Mouse (Mus musculus) spleen, postnatal 4 days (tissue): Measurements from ENCODE around the gene Pold1.

Experiments
- DNase-seq, 2 experiments: peaks; one replicate each; pipeline ENCODE4 v3.0.0; 2022; ENCODE audit warnings: low spot score in 2 of 2

Pold1 gene

DNA sequence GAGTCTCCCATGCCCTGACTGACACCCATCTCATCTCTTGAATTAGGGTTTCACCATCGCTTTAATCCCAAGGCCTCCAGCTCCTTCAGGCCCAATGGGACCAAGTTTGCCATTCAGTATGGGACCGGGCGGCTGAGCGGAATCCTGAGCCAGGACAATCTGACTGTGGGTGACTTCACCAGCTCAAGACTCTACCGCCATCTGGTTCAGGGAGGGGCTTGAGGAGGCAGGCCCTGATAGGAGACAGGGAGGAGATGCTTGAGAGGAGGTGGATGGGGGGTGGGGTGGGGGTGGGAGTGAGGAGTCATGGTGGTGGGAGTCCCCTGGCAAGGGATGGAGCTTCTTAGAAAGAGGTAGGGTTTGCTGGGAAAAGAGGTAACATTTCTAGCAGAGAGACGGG is 33.0 kb upstream of the Pold1 start:
- DNase-seq: no peak

DNA sequence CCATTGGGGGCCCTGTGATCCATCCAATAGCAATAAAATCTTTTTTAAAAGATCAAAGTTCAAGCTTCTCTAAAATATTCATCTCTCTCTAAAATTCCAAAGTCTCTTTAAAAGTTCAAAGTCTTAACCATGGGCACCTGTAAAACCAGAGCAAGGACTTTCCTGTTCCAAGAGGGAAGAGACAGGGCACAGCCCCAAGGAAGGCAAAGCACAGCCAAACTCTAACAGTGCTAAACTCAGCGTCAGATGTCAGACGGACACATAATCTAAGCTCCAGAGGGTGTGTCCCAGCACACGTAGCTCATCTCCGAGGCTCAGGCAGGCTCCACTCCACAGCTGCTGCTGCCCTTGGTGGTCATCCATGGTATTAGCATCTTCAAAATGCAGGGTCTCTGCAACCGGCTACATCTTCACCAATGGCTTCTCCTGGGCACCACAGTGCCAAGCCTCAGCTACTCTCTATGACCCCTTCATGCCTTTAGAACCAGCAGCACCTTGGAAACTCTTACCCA is 27.7 kb upstream of the Pold1 start:
- no peak for DNase-seq

DNA sequence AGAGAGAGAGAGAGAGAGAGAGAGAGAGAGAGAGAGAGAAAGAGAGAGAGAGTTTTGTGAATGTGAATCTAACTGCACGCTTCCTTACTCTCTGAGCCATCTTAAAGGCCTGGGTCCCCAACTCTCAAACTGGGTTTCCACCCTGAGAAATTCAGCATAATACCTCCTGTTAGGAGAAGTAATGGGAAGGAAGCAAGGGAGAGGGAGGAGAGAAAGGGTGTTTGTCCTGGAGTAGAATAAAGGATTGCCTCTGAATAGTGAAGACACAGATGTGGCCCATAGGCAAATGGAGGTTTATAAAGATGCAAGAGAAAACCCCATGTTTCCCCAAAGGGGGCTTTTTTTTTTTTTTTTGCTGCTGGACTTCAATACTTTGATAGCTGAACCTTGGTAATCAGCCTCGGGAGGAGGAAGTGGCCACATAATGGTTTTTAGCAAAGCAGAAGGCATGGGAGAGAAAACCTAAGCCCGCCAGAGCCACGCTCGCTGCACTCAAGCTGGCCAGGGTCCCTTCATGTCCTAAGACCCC is 24.4 kb upstream of the Pold1 start:
- no peak for DNase-seq

DNA sequence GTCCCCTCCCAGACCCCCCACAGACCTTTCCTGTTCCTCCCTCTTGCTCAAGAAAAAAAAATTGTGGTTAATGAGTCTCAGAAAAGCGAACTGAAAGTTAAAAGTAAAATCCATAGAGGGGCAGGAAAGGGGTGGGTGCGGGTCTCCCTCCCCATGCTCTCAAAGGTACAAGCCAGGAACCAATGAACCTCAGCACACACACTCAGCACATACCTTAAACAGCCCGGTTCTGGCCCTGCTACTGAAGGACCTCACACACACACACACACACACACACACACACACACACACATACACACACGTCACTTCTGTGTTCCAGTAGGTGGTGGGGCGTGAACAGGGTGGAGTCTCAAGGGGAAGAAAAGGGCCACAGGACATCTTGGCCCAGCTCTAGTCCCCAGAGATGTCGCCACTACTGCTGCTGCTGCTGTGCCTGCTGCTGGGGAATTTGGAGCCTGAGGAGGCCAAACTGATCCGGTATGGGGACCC is 23.6 kb upstream of the Pold1 start, which contains the start of gene Napsa:
Gene Napsa, plus strand, starts transcription at position 168 of the 489 bp plus-strand sequence.
- DNase-seq: peak; percentile 70 to 77

DNA sequence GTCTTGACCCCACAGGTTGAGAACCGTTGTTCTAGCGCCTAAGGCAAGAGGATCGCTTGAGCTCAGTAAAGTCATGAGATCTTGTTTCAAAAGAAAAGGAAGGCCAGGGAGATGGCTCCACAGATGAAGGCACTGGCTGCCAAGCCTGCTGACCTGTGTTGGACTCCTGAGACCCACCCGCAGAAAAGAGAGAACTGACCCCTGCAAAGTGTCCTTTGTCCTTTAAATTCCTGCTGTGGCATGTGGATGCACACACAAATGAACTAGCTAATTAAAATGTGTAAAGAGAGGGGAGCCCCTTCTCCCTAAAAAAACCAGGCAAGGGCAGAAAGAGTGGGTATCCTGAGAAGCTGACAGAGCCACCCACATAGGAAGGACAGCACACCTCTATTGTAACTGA is 23.2 kb upstream of the Pold1 start:
- no peak for DNase-seq

DNA sequence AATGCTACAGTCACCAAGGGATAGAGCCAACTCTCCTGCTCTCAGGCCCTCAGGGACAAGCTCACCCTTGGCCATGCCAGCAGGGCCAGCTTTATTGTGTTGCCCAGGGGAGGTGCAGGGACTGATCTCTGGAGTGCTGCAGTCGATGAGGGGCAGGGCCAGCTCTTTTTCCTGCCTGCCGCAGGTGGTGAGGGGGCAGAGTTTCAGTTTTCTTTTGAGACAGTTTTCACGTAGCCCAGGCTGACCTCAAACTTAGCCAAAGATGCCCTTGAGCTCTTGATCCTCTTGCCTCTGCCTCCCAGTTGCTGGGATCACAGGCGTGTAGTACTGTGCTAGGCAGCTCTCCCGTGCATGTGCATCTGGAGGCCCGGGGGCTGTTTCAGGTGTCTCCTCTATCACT is 22.3 kb upstream of the Pold1 start:
- DNase-seq: no peak

DNA sequence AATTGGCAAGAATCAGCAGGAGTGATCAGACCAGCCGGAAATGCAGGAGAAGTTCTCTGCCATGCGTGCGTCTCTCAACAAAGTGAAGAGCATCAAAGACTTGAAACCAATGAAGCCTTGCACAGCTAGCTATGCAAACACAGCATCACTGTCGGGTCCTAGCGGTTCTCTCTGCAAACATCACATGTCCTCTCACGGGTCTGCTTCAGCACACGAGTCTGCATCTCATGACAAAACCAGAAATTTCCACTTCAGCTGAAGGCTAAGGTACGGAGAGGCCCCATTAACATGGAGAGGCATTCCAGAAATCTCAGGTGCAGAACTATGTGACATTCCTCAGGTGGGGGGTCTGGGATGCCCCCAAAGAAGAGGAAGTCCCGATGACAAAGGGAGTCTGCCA is 20.2 kb upstream of the Pold1 start:
- DNase-seq: no peak

- no peak for DNase-seq
Observed at GRCm38 (mm10) chr7:44565414-44565813, 16.8 kb upstream of the Pold1 start.

DNA sequence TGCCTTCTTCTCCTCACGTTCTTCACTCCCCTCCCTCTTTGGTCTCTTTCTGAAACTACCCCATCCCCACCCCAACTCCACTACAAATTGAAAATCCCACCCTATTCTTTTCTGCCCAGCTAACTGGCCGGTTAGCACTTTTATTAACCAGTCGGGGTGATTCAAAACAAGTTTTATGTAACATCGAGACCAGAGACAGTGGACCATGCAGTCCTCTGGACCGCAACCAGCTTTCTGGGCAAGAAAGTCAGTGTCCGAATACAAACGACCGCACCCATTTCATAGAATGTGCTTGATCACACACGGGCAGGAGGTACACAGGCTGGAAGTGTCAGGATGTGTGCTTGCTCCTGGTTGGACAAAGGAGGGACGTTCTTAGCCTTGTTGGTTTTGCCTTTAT is 15.8 kb upstream of the Pold1 start:
- no peak for DNase-seq

DNA sequence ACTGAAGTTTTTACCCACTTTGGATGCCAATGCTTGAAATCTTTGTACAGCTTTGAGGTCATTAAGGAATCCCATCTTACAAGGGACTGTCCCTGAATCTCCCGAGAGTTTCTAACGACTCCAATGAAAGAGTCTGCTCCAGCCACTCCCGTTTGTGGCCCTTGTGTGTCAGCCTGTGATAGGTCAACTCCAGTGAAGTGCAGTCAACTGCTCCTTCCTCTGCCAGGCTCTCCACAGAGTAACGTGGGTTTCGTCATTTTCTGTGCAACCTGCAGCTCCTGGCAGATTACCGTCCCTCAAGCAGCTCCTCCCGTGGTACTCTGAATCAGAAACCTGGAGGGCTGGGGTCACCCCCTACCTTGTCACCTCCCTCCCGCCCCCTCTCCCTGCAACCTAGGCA is 14.6 kb upstream of the Pold1 start:
- DNase-seq: no peak

- DNase-seq: peak; percentile 80 to 89
Observed at GRCm38 (mm10) chr7:44560435-44561400, 12.1 kb upstream of the Pold1 start.

DNA sequence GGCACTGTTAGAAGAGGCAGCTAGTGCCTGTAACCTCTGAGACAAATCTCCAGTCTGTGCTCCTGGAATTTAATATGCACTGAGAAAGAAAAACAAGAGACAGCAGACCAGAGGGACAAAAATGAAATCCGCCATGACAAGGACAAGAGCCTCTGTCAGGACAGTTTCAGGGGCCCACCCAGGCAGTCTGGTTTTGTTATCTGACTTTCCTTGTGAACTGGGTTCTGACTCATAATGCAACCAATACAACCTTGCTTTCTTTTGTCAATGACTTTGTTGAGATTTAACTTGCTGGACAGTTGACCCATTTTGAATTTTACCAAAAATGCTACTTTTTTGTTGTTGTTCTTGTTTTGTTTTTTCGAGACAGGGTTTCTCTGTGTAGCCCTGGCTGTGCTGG is 9.0 kb upstream of the Pold1 start:
- no peak for DNase-seq

DNA sequence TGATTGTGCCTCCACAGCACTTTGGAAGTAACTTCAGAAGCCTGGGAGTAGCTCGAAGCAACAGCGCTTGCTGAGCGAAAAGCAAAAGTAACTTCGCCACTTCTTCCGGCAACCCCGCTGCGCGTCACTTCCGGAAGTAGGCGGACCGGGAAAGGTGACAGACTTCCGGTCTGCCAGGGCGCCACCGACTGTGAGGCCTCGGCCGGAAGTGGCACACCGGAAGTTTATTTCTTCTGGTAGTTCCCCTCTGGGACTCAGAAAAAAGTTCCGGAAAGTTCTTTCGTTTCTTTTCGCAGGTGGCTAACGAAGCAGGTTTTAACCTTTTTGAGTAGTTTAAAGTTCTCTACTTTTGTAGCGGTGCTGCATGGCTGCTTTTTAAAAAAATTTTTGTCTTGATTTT is 5.2 kb upstream of the Pold1 start, which contains the start of gene Nr1h2:
Gene Nr1h2, minus strand, starts transcription at position 126 of the 400 bp plus-strand sequence.
- DNase-seq: peak; percentile 95 to 97

GRCm38 (mm10) chr7:44553196-44553764 is 4.6 kb upstream of the Pold1 start:
- peak; percentile 91 to 96 for DNase-seq

GRCm38 (mm10) chr7:44552141-44552908 is 3.7 kb upstream of the Pold1 start:
- DNase-seq: peak in 1 of 2 experiments; percentile 65

DNA sequence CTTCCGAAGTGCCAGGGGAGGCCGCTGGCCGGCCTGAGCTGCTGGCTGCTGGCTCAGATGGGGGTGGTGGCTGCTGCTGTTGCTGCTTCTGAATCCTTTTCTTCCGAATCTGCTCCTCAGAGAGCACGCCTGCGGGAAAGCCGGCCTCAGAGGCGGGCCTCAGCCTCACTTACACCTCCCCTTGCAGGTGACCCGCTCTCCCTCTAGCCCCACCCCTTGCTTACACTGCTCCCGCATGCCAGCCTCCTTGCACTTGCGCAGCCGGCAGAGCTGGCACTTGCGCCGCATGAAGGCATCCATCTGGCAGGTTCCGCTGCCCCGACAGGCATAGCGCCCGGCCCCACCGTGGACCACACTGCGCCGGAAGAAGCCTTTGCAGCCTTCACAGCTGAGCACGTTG is 3.1 kb upstream of the Pold1 start:
- DNase-seq: peak in 1 of 2 experiments; percentile 68

GRCm38 (mm10) chr7:44551301-44551700 is 2.7 kb upstream of the Pold1 start:
- no peak for DNase-seq

DNA sequence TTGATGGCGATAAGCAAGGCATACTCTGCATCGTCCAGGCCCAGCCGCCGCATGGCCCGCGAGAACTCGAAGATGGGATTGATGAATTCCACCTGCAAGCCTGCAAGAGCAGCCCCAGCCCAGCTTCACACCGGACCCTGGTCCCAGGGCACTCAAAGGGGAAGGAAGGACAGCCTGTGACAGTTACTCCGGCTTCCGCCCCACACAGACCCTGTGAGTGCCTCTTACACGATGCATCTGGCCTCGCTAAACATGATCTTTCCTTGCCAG is 1.7 kb upstream of the Pold1 start:
- no peak for DNase-seq

DNA sequence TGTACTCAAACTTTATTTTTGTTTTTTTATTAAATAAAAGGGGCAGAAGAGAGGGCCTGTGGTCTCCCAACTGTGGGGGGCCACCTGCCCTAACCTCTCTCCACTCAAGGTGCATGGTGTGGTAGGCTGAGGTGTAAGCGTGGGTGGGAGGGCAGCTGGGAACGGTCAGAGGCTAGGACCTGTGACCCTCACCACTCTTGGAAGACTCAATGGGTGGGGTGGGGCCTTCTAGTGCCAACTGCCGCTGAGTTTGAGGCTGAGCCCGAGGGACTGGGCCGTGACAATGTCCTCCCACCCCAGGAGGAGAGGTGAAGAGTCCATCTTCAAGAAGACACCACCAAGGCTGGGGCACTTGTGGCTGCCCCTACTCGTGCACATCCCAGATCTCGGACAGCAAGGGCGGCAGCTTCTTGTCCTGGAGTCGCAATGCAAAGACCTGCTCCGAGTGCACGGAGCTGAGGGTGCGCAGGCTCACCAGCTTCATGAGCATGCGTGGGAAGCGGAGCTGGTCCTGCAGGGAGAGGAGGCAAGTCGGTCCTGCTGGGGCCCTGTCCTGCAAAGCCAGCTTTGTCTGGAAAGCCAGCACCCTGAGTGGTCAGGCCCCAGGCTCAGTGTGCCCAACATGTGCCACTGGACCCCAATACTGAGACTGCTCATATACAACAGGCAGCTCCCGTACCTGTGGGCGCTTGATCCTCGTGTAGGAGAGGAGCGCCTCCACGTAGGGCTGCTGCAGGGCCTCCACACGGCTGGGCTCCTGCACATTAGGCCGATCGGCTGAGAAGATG is 1.2 kb upstream of the Pold1 start:
- DNase-seq: peak in 1 of 2 experiments; percentile 64

DNA sequence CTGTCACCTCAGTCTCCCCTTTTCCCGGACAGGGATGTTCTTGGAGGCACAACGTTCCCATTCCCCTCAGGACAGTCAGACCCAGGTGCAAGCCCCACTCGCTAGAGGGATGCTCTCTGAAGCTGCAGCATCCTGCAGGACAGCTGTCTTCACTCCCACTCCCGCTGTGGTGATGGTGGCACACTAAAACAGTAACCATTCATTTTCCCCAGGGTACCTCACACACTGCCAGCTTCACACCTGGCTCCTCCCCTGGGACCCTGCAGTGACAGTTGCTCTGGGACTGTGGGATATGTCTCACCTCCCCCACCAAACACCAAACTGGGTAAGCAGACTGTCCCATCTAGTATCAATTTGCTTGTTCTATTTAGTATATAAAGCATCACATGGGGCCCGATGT is 924 bp downstream of the Pold1 start:
- DNase-seq: peak; percentile 44 to 69

GRCm38 (mm10) chr7:44547041-44547440 is 1.6 kb downstream of the Pold1 start:
- DNase-seq: no peak
